Mouse (Mus musculus) hematopoietic multipotent progenitor cell, adult 10-12 weeks (in vitro differentiated cells): ENCODE measurements around the gene Gm45618. TPM values are rescaled to one million over a fixed set of nuclear protein-coding genes. Genes with fewer than 3 reads are reported as not detected.

Source experiments
- polyA plus RNA-seq: library from polyadenylated mRNA; stranded (reverse); fragments of >175 nt; gene quantifications from 2 replicates; pipeline ENCODE4 v1.2.3, GENCODE M21; 2012; ENCODE audit warnings: low replicate concordance

Gm45618 gene
- not detected in 2 replicates for polyA plus RNA-seq

GRCm38 (mm10) chr7:142120629-142121028 is at the start of gene Gm45618:
Gene Gm45618, minus strand, starts transcription at chr7:142120729.

GRCm38 (mm10) chr7:142165639-142166038 is 45.1 kb upstream of the Gm45618 start, which contains the start of gene Gm4553:
Gene Gm4553, minus strand, starts transcription at chr7:142165739.

GRCm38 (mm10) chr7:142157013-142157412 is 36.5 kb upstream of the Gm45618 start, which contains the start of gene Gm29735:
Gene Gm29735, minus strand, starts transcription at chr7:142157113.

DNA sequence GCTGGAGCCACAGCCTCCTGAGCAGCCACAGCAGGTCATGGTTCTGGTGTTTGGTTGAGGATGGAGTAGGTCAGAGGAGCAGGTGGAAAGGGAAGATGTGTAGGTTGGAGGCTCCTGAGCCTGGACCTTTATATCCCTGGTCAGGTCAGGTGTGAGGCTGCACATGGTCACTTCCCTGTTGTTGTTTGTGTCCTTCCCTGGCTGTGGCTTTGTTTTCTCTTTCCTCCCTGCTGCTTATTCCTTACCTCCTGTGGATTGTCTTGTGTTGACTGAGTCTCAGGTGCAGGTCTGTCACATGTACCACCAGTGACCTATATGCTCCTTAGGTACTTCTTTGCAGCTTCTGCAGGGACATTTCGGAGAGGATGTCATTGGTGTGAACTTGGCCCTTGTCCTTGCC is 24.0 kb upstream of the Gm45618 start, which contains the start of gene Gm45337:
TSS of gene Gm45337 (minus strand) at position 101 of the 400 bp plus-strand sequence.

DNA sequence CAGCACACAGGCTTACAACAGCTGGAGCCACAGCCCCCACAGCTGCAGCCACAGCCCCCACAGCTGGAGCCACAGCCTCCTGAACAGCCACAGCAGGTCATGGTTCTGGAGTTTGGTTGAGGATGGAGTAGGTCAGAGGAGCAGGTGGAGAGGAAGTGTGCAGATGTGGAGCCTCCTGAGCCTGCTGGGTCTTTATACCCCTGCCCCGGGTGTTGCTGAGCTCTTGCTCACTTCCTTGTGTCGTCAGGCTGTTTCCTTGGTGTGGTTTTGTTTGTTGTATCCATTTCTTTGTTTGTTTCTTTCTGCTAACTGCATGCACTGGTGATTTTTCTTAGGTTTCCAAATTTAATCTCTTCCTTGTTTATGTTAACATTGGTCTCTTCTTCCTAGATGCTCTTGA is 15.4 kb upstream of the Gm45618 start, which contains the start of gene Gm39115:
TSS of gene Gm39115 (minus strand) at position 101 of the 400 bp plus-strand sequence.

DNA sequence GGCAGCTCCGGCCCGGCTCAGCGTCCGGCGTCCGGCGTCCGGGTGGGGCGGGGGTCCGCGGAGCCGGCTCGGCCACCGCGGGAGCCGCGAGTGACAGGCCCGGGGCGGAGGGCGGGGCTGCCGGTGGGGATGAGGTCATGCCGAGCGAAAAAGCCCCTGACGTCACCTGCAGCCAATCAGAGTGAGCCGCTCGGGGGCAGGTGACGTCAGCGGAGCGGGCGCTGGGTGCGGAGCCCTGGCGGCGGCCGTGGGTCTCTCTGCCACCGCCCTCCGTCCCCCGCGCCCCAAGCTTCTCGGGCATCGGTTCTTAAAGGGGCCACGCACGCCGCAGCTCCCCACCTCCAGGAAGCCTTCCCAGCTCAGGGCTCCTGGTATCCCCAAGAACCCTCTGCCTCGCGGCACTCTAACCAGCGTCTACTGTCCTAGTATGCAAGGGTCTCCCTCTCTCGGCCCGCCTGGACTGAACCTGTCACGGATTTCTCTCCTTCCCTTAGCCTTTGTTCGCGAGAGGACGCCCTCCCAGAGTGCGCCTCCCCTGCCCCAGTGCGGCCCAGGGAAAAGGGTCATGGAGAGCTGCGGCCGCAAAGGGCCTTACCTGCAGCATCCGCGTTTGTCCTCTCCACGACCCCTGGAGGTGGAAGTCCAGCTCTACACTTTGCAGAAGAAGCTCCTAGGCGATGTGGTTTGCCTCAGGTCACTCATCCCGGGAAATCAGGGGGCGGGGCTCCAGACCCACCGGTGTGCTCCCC is 25.2 kb downstream of the Gm45618 start, which contains the start of gene Dusp8:
TSS of gene Dusp8 (minus strand) at position 661 of the 749 bp plus-strand sequence.

Other genes with a start within 250 kb of the Gm45618 start
- gene Tollip, start 202.2 kb downstream of the Gm45618 start, polyA plus RNA-seq = 46.2 and 87.7 TPM in 2 replicates
- gene Brsk2, start 171.0 kb downstream of the Gm45618 start, polyA plus RNA-seq = 0.05 and 0.15 TPM in 2 replicates
- gene Mob2, start 59.7 kb downstream of the Gm45618 start, polyA plus RNA-seq = 11.6 and 41.1 TPM in 2 replicates
- 0.27 and 1.8 TPM in 2 replicates for gene Dusp8, start 24.9 kb downstream of the Gm45618 start, polyA plus RNA-seq
- gene Gm39115, start 15.3 kb upstream of the Gm45618 start, polyA plus RNA-seq = not detected in 2 replicates
- not detected in 2 replicates for gene Gm45337, start 23.9 kb upstream of the Gm45618 start, polyA plus RNA-seq
- not detected in 2 replicates for gene Gm29735, start 36.4 kb upstream of the Gm45618 start, polyA plus RNA-seq
- not detected in 2 replicates for gene Gm4553, start 45.0 kb upstream of the Gm45618 start, polyA plus RNA-seq
- gene Krtap5-2, start 55.3 kb upstream of the Gm45618 start, polyA plus RNA-seq = not detected in 2 replicates
- not detected in 2 replicates for gene Gm10153, start 69.7 kb upstream of the Gm45618 start, polyA plus RNA-seq
- gene Krtap5-3, start 80.6 kb upstream of the Gm45618 start, polyA plus RNA-seq = not detected in 2 replicates
- not detected in 2 replicates for gene Gm7579, start 91.1 kb upstream of the Gm45618 start, polyA plus RNA-seq
- gene Krtap5-5, start 109.2 kb upstream of the Gm45618 start, polyA plus RNA-seq = not detected in 2 replicates
- not detected in 2 replicates for gene Gm40460, start 120.3 kb upstream of the Gm45618 start, polyA plus RNA-seq
- not detected in 2 replicates for gene Gm2431, start 137.6 kb upstream of the Gm45618 start, polyA plus RNA-seq
- not detected in 2 replicates for gene Gm4559, start 153.6 kb upstream of the Gm45618 start, polyA plus RNA-seq
- gene Krtap5-1, start 176.4 kb upstream of the Gm45618 start, polyA plus RNA-seq = not detected in 2 replicates
- not detected in 2 replicates for gene Krtap5-4, start 182.8 kb upstream of the Gm45618 start, polyA plus RNA-seq